Mouse (Mus musculus) embryonic facial prominence, embryonic 12.5 days (tissue): ENCODE results near the gene Cops9. TPM values are rescaled to one million over a fixed set of nuclear protein-coding genes. Genes with fewer than 3 reads are reported as not detected.

Source experiments
- ATAC-seq: fragments of 200-750 bp; cut with Nextera tagmentation; 2 replicates; pipeline ENCODE4 v1.8.0; 2017; ENCODE audit not compliant: insufficient number of reproducible peaks, insufficient read depth, low FRiP score, low TSS enrichment
- H3K27ac ChIP-seq: fragments of 300-500 bp; sonication (generic); 2 replicates; pipeline ENCODE4 v1.5.1; 2016; ENCODE audit warnings: mild to moderate bottlenecking
- H3K27me3 ChIP-seq: fragments of 300-500 bp; sonication (generic); 2 replicates; pipeline ENCODE4 v1.6.1; 2016; ENCODE audit warnings: mild to moderate bottlenecking, moderate library complexity
- H3K36me3 ChIP-seq: fragments of 300-500 bp; sonication (generic); 2 replicates; pipeline ENCODE4 v1.6.1; 2016; ENCODE audit warnings: mild to moderate bottlenecking
- H3K4me1 ChIP-seq: fragments of 300-500 bp; sonication (generic); 2 replicates; pipeline ENCODE4 v1.6.1; 2016
- H3K4me2 ChIP-seq: fragments of 300-500 bp; sonication (generic); replicated peaks from 2 replicates; pipeline ENCODE4 v1.6.1; 2016; ENCODE audit warnings: mild to moderate bottlenecking, moderate library complexity
- H3K4me3 ChIP-seq: fragments of 300-500 bp; sonication (generic); 2 replicates; pipeline ENCODE4 v1.5.1; 2016; ENCODE audit warnings: mild to moderate bottlenecking
- H3K9ac ChIP-seq: fragments of 300-500 bp; sonication (generic); 2 replicates; pipeline ENCODE4 v1.6.1; 2016; ENCODE audit warnings: mild to moderate bottlenecking, moderate library complexity
- H3K9me3 ChIP-seq: fragments of 300-500 bp; sonication (generic); 2 replicates; pipeline ENCODE4 v1.6.1; 2016; ENCODE audit warnings: mild to moderate bottlenecking, moderate library complexity
- WGBS: fragments of 180-500 bp; shearing (Covaris S2); methylation state at CpG from one replicate; pipeline ENCODE4 v1.1.7; 2016; 5-methylcytosine and 5-hydroxymethylcytosine counted together
- polyA plus RNA-seq: library from polyadenylated mRNA; unstranded; fragments of >200 nt; fragmentation: Nextera tagmentation; extraction: Ambion mirVana; gene quantifications from 2 replicates; pipeline ENCODE4 v1.2.1, GENCODE M21; 2016

Gene Cops9
- 340 and 378 TPM in 2 replicates for polyA plus RNA-seq

- H3K27me3 ChIP-seq: 0 out of 2 replicates have a peak, but pooled peaks cover 6% of the 10 kb centered on the region
- H3K9me3 ChIP-seq: no peaks in the 10 kb centered on the region
- H3K4me1 ChIP-seq: peaks cover 15% of the 10 kb centered on the region
- 2% methylated on average over 50 of the region's 50 CpGs for WGBS
- peak within 1 kb of the TSS; percentile 94 for H3K9ac ChIP-seq
- ATAC-seq: peak; percentile 87
- H3K4me3 ChIP-seq: peak within 1 kb of the TSS; percentile 94
- H3K4me2 ChIP-seq: peak within 1 kb of the TSS; percentile 95
- peak within 1 kb of the TSS; percentile 41; the same call in 1 of the 2 replicates for H3K27ac ChIP-seq
- peaks cover 26% of the 10 kb centered on the region for H3K36me3 ChIP-seq
These were observed at the start of gene Cops9 for GRCm38 (mm10) chr1:92641514-92642272. Gene Cops9, minus strand, starts transcription at chr1:92641985.

- Histone ChIP-seq H3K36me3 (no peaks in the 10 kb centered on the region), H3K27ac (no peak overlapping the region), H3K4me3 (no peak overlapping the region), H3K9me3 (no peaks in the 10 kb centered on the region), H3K4me2 (no peak overlapping the region), H3K4me1 (peaks cover 12% of the 10 kb centered on the region), H3K9ac (no peak overlapping the region), H3K27me3 (peaks cover 3% of the 10 kb centered on the region; the same call in 1 of the 2 replicates)
- 82% methylated on average over 3 of the region's 3 CpGs for WGBS
- no peak for ATAC-seq
These were observed 49.5 kb upstream of the Cops9 start for GRCm38 (mm10) chr1:92691166-92691844.

DNA sequence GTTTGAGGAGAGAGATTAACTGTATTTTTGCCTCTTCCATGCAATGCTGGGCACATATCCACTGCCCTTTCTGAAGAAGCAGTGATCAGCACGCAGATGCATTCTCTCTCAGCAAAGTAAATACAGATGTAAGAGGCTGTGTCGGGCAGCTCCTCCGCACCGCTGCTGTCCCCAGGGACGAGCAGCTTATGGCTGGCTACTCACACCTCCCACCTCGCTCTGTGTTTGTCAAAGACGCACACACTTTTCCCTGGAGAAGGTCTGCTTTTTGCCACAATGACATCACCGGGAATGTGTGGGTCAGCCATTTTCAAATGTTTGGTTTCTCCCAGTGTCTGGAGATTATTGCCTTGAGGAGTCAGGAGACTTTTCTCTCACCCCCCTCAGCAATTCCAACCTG is 45.2 kb upstream of the Cops9 start:
- 26% methylated on average over 8 of the region's 8 CpGs for WGBS
- Histone ChIP-seq H3K4me3 (no peak overlapping the region), H3K9ac (no peak overlapping the region), H3K9me3 (no peaks in the 10 kb centered on the region), H3K36me3 (no peaks in the 10 kb centered on the region), H3K4me2 (0 out of 2 replicates have a peak overlapping the region, but pooled peaks have one; percentile 15), H3K4me1 (peaks cover 17% of the 10 kb centered on the region), H3K27ac (no peak overlapping the region), H3K27me3 (no peaks in the 10 kb centered on the region)
- ATAC-seq: no peak

DNA sequence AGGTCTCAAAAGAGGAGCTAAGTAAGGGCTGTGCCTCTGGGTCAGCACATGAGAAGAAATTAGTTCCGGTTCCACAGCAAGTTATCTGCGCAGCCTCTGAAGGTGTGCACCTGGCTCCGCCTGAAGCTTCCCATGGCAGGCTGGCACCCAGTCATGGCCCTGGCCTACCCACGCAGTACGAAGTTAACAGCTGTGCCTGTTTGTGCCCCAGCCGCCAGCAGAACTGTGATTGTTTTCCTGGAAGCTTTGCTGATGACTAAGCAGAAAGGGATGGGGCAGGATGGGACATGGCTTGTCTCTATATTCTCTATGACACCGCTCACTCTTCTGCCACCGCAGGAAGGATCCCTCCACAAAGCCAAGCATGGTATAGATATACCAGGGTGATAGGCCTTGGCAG is 41.4 kb upstream of the Cops9 start:
- H3K27me3 ChIP-seq: no peaks in the 10 kb centered on the region
- no peak overlapping the region for H3K27ac ChIP-seq
- no peak overlapping the region for H3K4me2 ChIP-seq
- ATAC-seq: no peak
- WGBS: 93% methylated on average over 8 of the region's 8 CpGs
- H3K36me3 ChIP-seq: no peaks in the 10 kb centered on the region
- H3K9ac ChIP-seq: no peak overlapping the region
- no peak overlapping the region for H3K4me3 ChIP-seq
- peaks cover 23% of the 10 kb centered on the region for H3K4me1 ChIP-seq
- H3K9me3 ChIP-seq: no peaks in the 10 kb centered on the region

DNA sequence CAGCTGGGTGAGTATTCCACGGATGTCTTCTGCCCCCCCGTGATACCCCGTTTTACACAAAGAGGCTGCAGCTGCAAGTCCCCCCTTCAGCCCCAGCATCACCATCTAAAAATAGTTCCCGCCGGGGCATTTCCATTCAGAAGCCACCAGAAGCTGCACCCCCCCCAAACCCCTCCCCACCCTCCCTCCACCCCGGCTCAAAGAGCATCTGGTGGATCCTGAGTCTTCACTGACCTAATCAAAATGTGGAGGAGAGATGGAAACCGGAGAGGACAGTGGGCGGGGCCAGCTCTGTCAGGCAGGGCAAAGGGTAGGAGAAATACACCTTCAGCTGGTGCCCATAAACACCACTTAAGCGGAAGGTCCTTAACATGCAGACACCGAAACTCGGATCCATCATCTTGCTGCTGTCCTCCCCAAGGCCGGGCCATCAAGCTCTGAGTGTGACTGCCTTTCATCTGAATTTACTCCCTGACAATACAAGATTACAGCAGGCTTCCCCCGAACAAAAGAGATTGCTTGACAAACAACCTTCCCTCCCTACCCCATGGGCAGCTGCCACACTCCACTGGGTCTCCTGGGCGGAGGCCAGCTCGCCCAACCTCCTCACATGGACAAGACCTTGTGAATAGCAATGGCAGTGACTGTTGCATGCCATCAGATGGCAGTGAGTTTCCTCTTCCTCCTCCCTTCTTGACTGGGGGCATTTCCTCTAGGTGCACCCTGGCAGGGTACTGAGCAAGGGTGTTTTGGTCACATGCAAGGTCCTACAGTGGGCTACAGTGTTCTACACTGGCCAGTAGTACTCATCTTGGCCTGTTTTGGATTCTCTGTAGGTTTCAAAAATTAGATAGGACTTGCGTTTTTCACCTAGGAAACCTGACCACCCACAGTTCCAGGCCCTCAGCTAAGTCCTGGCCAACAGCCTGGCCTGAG is 39.2 kb upstream of the Cops9 start:
- Histone ChIP-seq H3K9me3 (no peaks in the 10 kb centered on the region), H3K27me3 (no peaks in the 10 kb centered on the region), H3K4me1 (0 out of 2 replicates have a peak, but pooled peaks cover 8% of the 10 kb centered on the region), H3K27ac (no peak overlapping the region), H3K4me3 (no peak overlapping the region), H3K4me2 (no peak overlapping the region; the same call in 1 of the 2 replicates), H3K36me3 (no peaks in the 10 kb centered on the region), H3K9ac (no peak overlapping the region)
- no peak for ATAC-seq
- 35% methylated on average over 16 of the region's 16 CpGs for WGBS

DNA sequence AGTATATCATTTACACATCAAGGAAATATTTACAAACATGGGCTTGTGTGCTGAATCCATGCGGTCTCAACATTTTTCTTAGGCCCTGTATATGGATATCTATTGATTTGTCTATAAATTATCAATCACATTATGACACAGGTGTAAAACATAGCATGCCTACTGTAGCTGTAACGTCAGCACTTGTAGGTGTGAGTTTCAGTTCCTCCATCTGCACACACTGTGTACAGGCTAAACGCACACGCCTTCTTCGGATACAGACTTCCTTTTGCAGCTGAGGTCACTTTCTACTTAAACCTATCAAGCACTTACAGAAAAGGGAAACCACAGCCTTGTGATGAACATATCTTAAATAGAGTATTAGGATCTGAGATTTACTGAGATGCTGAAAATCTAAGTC is 37.0 kb upstream of the Cops9 start:
- H3K4me3 ChIP-seq: no peak overlapping the region
- H3K27ac ChIP-seq: no peak overlapping the region
- H3K4me2 ChIP-seq: no peak overlapping the region
- no peak overlapping the region for H3K9ac ChIP-seq
- H3K36me3 ChIP-seq: no peaks in the 10 kb centered on the region
- 90% methylated on average over 5 of the region's 5 CpGs for WGBS
- no peak for ATAC-seq
- H3K4me1 ChIP-seq: 0 out of 2 replicates have a peak, but pooled peaks cover 8% of the 10 kb centered on the region
- no peaks in the 10 kb centered on the region for H3K9me3 ChIP-seq
- H3K27me3 ChIP-seq: no peaks in the 10 kb centered on the region

GRCm38 (mm10) chr1:92676676-92676975 is 34.8 kb upstream of the Cops9 start:
- Histone ChIP-seq H3K27me3 (no peaks in the 10 kb centered on the region), H3K9me3 (no peaks in the 10 kb centered on the region), H3K4me3 (no peak overlapping the region), H3K4me2 (no peak overlapping the region), H3K9ac (no peak overlapping the region), H3K36me3 (no peaks in the 10 kb centered on the region), H3K4me1 (0 out of 2 replicates have a peak, but pooled peaks cover 5% of the 10 kb centered on the region), H3K27ac (no peak overlapping the region)
- ATAC-seq: no peak
- 83% methylated on average over 3 of the region's 3 CpGs for WGBS

GRCm38 (mm10) chr1:92675932-92676675 is 34.3 kb upstream of the Cops9 start:
- no peaks in the 10 kb centered on the region for H3K9me3 ChIP-seq
- no peak overlapping the region for H3K9ac ChIP-seq
- no peak for ATAC-seq
- H3K27ac ChIP-seq: no peak overlapping the region
- H3K4me2 ChIP-seq: no peak overlapping the region
- H3K4me1 ChIP-seq: 0 out of 2 replicates have a peak, but pooled peaks cover 5% of the 10 kb centered on the region
- no peaks in the 10 kb centered on the region for H3K36me3 ChIP-seq
- WGBS: 78% methylated on average over 10 of the region's 10 CpGs
- no peak overlapping the region for H3K4me3 ChIP-seq
- H3K27me3 ChIP-seq: no peaks in the 10 kb centered on the region

GRCm38 (mm10) chr1:92673258-92673782 is 31.5 kb upstream of the Cops9 start:
- Histone ChIP-seq H3K27ac (no peak overlapping the region), H3K36me3 (no peaks in the 10 kb centered on the region), H3K27me3 (no peaks in the 10 kb centered on the region), H3K9me3 (no peaks in the 10 kb centered on the region), H3K9ac (no peak overlapping the region), H3K4me1 (no peaks in the 10 kb centered on the region), H3K4me3 (no peak overlapping the region), H3K4me2 (no peak overlapping the region)
- ATAC-seq: no peak
- WGBS: 81% methylated on average over 5 of the region's 5 CpGs

DNA sequence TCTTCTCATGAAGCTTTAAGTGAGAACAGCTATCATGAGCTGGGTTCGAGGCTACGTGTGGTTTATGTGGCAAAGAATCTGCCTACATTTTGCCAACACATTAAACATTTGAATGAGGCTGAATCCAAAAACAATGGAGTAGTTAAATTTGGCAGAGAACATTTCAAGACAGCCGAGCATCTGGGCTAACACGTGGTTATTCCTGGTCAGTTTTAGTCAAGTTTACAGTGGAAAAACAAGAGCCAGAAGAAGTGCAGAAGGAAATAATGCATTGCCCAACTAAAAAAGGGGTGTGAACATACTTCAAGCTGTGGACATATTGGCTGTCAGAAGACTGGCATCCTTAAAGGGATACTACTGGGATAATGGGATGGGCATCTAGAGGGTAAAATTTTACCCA is 29.5 kb upstream of the Cops9 start:
- H3K27ac ChIP-seq: no peak overlapping the region
- H3K4me2 ChIP-seq: no peak overlapping the region
- no peaks in the 10 kb centered on the region for H3K9me3 ChIP-seq
- no peak overlapping the region for H3K4me3 ChIP-seq
- no peaks in the 10 kb centered on the region for H3K4me1 ChIP-seq
- no peak for ATAC-seq
- no peaks in the 10 kb centered on the region for H3K36me3 ChIP-seq
- WGBS: 78% methylated on average over 4 of the region's 4 CpGs
- no peaks in the 10 kb centered on the region for H3K27me3 ChIP-seq
- H3K9ac ChIP-seq: no peak overlapping the region

GRCm38 (mm10) chr1:92669430-92669829 is 27.6 kb upstream of the Cops9 start:
- Histone ChIP-seq H3K4me2 (no peak overlapping the region), H3K4me3 (no peak overlapping the region), H3K9me3 (no peaks in the 10 kb centered on the region), H3K27me3 (no peaks in the 10 kb centered on the region), H3K9ac (no peak overlapping the region), H3K27ac (no peak overlapping the region), H3K36me3 (no peaks in the 10 kb centered on the region), H3K4me1 (no peaks in the 10 kb centered on the region)
- no peak for ATAC-seq
- 92% methylated on average over 3 of the region's 3 CpGs for WGBS
